ENCODE assay signal across 10 mouse cellular contexts in the genomic region with DNA sequence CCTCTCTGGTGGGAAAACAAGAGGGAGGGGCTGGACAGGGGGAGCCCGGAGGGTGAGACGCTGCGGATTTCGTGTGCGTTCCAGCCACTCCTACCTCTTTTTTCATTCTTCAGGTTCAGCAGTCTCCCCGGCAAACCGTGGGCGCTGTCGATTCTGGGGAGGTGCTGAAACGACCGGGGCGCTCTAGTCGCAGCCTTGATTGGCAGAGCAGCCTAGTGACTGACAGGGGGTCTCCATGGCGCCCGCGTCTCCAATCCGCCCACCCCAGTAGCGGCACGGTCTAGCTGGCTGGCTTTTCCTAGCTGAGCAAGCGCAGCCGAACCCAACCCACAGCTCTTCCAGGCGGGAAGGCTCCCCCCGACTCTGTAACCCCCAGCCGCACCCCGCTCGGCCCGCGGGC. TPM values are rescaled to one million over a fixed set of nuclear protein-coding genes. Genes with fewer than 3 reads are reported as not detected.
A peak's percentile ranks its signal among the peaks of the same experiment; 100 is the strongest.
DNase-seq lines count a peak whose midpoint lies in the region; ATAC-seq and TF ChIP-seq lines count a peak whose summit lies in the region.
"Had no signal": no experiment of that assay in that cellular context is flagged by ENCODE, and none has a peak within 500 bp of the region (broad histone marks: within the 10 kb centered on the region; RNA-seq: fewer than 3 reads in every experiment).

A gene (plus strand): TSS at position 277 of the 400 bp plus-strand sequence.

- no peak within 1 kb of the TSS for H3K4me3 ChIP-seq in gastrocnemius, adult 2 months
- H3K4me3 ChIP-seq in midbrain, embryonic 11.5 days (ENCODE audit: low read depth, low read length), result peak within 1 kb of the TSS; percentile 18; the same call in 1 of the 2 replicates
- H3K4me3 ChIP-seq: liver, embryonic 15.5 days had no signal

- peak; percentile 18 for DNase-seq in gastrocnemius, postnatal 10 days
- DNase-seq in gastrocnemius, adult 2 months, result no peak
- peak; percentile 97 for DNase-seq in Muller cell, postnatal 12 days (ENCODE audit: inconsistent ontology term)
- DNase-seq in heart, postnatal 4 days, result peak; percentile 34
- peak; percentile 95 for DNase-seq in midbrain, embryonic 11.5 days (ENCODE audit: low spot score, missing footprints)
- DNase-seq in urinary bladder, postnatal 14 days (ENCODE audit: low spot score), result no peak
- no peak for DNase-seq in cerebellum, postnatal 36 days
- DNase-seq in spleen, postnatal 4 days (ENCODE audit: low spot score in 2 of 2), result no peak
- DNase-seq: cerebellum, adult 18-20 months had no signal

- no peak within 1 kb of the TSS; the same call in 1 of the 2 replicates for H3K9ac ChIP-seq in midbrain, embryonic 11.5 days (ENCODE audit: low read length)
- H3K9ac ChIP-seq: liver, embryonic 15.5 days had no signal

- under 1% methylated on average over 28 of the region's 28 CpGs for WGBS in midbrain, embryonic 11.5 days

- H3K4me1 ChIP-seq in midbrain, embryonic 11.5 days (ENCODE audit: control insufficient read depth, insufficient read depth, low read length), result peaks cover 8% of the 10 kb centered on the region
- H3K4me1 ChIP-seq: liver, embryonic 15.5 days had no signal

- no peak within 1 kb of the TSS for H3K27ac ChIP-seq in gastrocnemius, adult 2 months
- H3K27ac ChIP-seq in midbrain, embryonic 11.5 days (ENCODE audit: low read depth, low read length), result no peak within 1 kb of the TSS
- H3K27ac ChIP-seq: liver, embryonic 15.5 days had no signal

- intact Hi-C loops in gastrocnemius, adult 2 months (cut with DNase I), result no loop called here

- peak within 1 kb of the TSS; percentile 20 for H3K4me2 ChIP-seq in midbrain, embryonic 11.5 days
- H3K4me2 ChIP-seq: liver, embryonic 15.5 days had no signal

- peaks cover 91% of the 10 kb centered on the region for H3K27me3 ChIP-seq in midbrain, embryonic 11.5 days (ENCODE audit: control insufficient read depth, insufficient read depth, low read length)

- H3K36me3 ChIP-seq in midbrain, embryonic 11.5 days (ENCODE audit: control insufficient read depth, insufficient read depth, low read length), result no peaks in the 10 kb centered on the region
- H3K36me3 ChIP-seq: liver, embryonic 15.5 days had no signal

- no peaks in the 10 kb centered on the region for H3K9me3 ChIP-seq in midbrain, embryonic 11.5 days (ENCODE audit: control insufficient read depth, low read length)
- H3K9me3 ChIP-seq: liver, embryonic 15.5 days had no signal

- ATAC-seq in midbrain, embryonic 11.5 days (ENCODE audit: low FRiP score), result peak; percentile 66; the same call in 1 of the 2 replicates

- TF ChIP-seq CTCF in gastrocnemius, adult 2 months (IDR thresholded peaks at IDR 0.05), result no peak

RNA-seq across cellular contexts. Expression of the gene that starts here (rescaled TPM):
- not detected for total RNA-seq in gastrocnemius, postnatal 10 days (2021)
- total RNA-seq in gastrocnemius, adult 2 months (2021), result not detected
- total RNA-seq in heart, postnatal 4 days (2021), result not detected
- polyA plus RNA-seq in midbrain, embryonic 11.5 days (2014; fragmentation: Nextera tagmentation; extraction: Ambion mirVana), result 0.03 TPM in 1 of 2 replicates, not detected in the other
- polyA plus RNA-seq: liver, embryonic 15.5 days had no signal

Comparison
In these comparisons a context has a peak if more than half of its experiments do, and no peak if none do; other contexts are left out.
1. Peak in DNase-seq in gastrocnemius, postnatal 10 days; RNA of the gene not detected or under 1 TPM.
2. Peak in DNase-seq in heart, postnatal 4 days; RNA of the gene not detected or under 1 TPM.
3. Peak in DNase-seq, ATAC-seq, H3K4me3 ChIP-seq and H3K4me2 ChIP-seq in midbrain, embryonic 11.5 days; RNA of the gene not detected or under 1 TPM.